In genomic region chr16:91647461-91648219, GRCm38 (mm10) we compare ENCODE assay signal across 8 mouse cellular contexts. TPM values are rescaled to one million over a fixed set of nuclear protein-coding genes. Genes with fewer than 3 reads are reported as not detected.
A peak's percentile ranks its signal among the peaks of the same experiment; 100 is the strongest.
DNase-seq lines count a peak whose midpoint lies in the region; ATAC-seq and TF ChIP-seq lines count a peak whose summit lies in the region.

Son (plus strand) TSS chr16:91647506.

- H3K79me2 ChIP-seq in heart, adult 2 months (replicated peaks; ENCODE audit: control insufficient read depth, insufficient read depth, low read length), result peaks cover 9% of the 10 kb centered on the region

- DNase-seq in 3T3-L1 (ENCODE audit: low read depth, low spot score), result peak; percentile 98
- DNase-seq in adrenal gland, postnatal 4 days (ENCODE audit: low spot score in 2 of 2), result peak; percentile 81 to 88
- peak; percentile 99 for DNase-seq in embryonic facial prominence, embryonic 14.5 days (ENCODE audit: low spot score)
- peak; percentile 92 to 98 for DNase-seq in heart, adult 2 months
- peak; percentile 96 to 97 for DNase-seq in kidney, adult 8-10 months
- DNase-seq in spleen, postnatal 10 days (ENCODE audit: low spot score in 2 of 2), result peak; percentile 93 to 96

- peak; percentile 98 for TF ChIP-seq POLR2A in heart, adult 2 months (IDR thresholded peaks at IDR 0.05; ENCODE audit: insufficient read depth, low read depth, low read length)

- H3K27me3 ChIP-seq in embryonic facial prominence, embryonic 14.5 days (replicated peaks; ENCODE audit: control insufficient read depth, insufficient read depth, low read length), result no peaks in the 10 kb centered on the region
- no peaks in the 10 kb centered on the region for H3K27me3 ChIP-seq in heart, adult 2 months (ENCODE audit: control insufficient read depth, insufficient read depth, low read length)
- no peaks in the 10 kb centered on the region for H3K27me3 ChIP-seq in limb, embryonic 13.5 days
- no peaks in the 10 kb centered on the region for H3K27me3 ChIP-seq in midbrain, embryonic 16.5 days (ENCODE audit: control insufficient read depth, insufficient read depth, low read depth, low read length)

- peaks cover 4% of the 10 kb centered on the region for H3K4me1 ChIP-seq in embryonic facial prominence, embryonic 14.5 days (ENCODE audit: control insufficient read depth, insufficient read depth, low read length)
- peaks cover 8% of the 10 kb centered on the region for H3K4me1 ChIP-seq in heart, adult 2 months (ENCODE audit: control insufficient read depth, insufficient read depth, low read length)
- peaks cover 18% of the 10 kb centered on the region for H3K4me1 ChIP-seq in limb, embryonic 13.5 days
- peaks cover 22% of the 10 kb centered on the region for H3K4me1 ChIP-seq in midbrain, embryonic 16.5 days (ENCODE audit: control insufficient read depth, insufficient read depth, low read length)

- peak within 1 kb of the TSS; percentile 89 for H3K9ac ChIP-seq in embryonic facial prominence, embryonic 14.5 days (ENCODE audit: low read depth, low read length)
- peak within 1 kb of the TSS; percentile 93 for H3K9ac ChIP-seq in heart, adult 2 months (ENCODE audit: low read depth, low read length)
- H3K9ac ChIP-seq in limb, embryonic 13.5 days, result peak within 1 kb of the TSS; percentile 89
- peak within 1 kb of the TSS; percentile 86 for H3K9ac ChIP-seq in midbrain, embryonic 16.5 days (ENCODE audit: low read depth, low read length)

- no peak for TF ChIP-seq CTCF in heart, adult 2 months (IDR thresholded peaks at IDR 0.05)

- H3K4me2 ChIP-seq in embryonic facial prominence, embryonic 14.5 days (ENCODE audit: low read depth, low read length), result peak within 1 kb of the TSS; percentile 76
- peak within 1 kb of the TSS; percentile 87 for H3K4me2 ChIP-seq in limb, embryonic 13.5 days (replicated peaks)
- peak within 1 kb of the TSS; percentile 69 for H3K4me2 ChIP-seq in midbrain, embryonic 16.5 days (ENCODE audit: low read length)

- ATAC-seq in embryonic facial prominence, embryonic 14.5 days (ENCODE audit: low read depth), result peak; percentile 96
- ATAC-seq in limb, embryonic 13.5 days (ENCODE audit: low FRiP score, low read depth), result peak; percentile 96
- peak; percentile 98 for ATAC-seq in midbrain, embryonic 16.5 days

- H3K4me3 ChIP-seq in embryonic facial prominence, embryonic 14.5 days (ENCODE audit: low read depth, low read length), result peak within 1 kb of the TSS; percentile 77
- H3K4me3 ChIP-seq in heart, adult 2 months, result peak within 1 kb of the TSS; percentile 75
- H3K4me3 ChIP-seq in limb, embryonic 13.5 days, result peak within 1 kb of the TSS; percentile 75
- H3K4me3 ChIP-seq in midbrain, embryonic 16.5 days (ENCODE audit: low read depth, low read length), result peak within 1 kb of the TSS; percentile 86

- H3K36me3 ChIP-seq in embryonic facial prominence, embryonic 14.5 days (ENCODE audit: control insufficient read depth, insufficient read depth, low read length), result peaks cover 25% of the 10 kb centered on the region
- peaks cover 17% of the 10 kb centered on the region for H3K36me3 ChIP-seq in heart, adult 2 months (ENCODE audit: control insufficient read depth, insufficient read depth, low read length)
- H3K36me3 ChIP-seq in limb, embryonic 13.5 days, result peaks cover 19% of the 10 kb centered on the region
- H3K36me3 ChIP-seq in midbrain, embryonic 16.5 days (ENCODE audit: control insufficient read depth, insufficient read depth, low read length), result peaks cover 7% of the 10 kb centered on the region

- intact Hi-C loops in heart, adult 2 months (cut with DNase I), result loop anchor here (2.0 to 10.0 kb wide), 4 partner anchors 15 to 283 kb away; partner anchors contain the start of genes Donson and Tmem50b

- under 1% methylated on average over 62 of the region's 70 CpGs for WGBS in embryonic facial prominence, embryonic 14.5 days
- WGBS in heart, adult 2 months, result under 1% methylated on average over 68 of the region's 70 CpGs
- under 1% methylated on average over 69 of the region's 70 CpGs for WGBS in limb, embryonic 13.5 days
- WGBS in midbrain, embryonic 16.5 days, result under 1% methylated on average over 67 of the region's 70 CpGs

- H3K27ac ChIP-seq in embryonic facial prominence, embryonic 14.5 days (replicated peaks; ENCODE audit: low read depth, low read length), result peak within 1 kb of the TSS; percentile 97
- H3K27ac ChIP-seq in heart, adult 2 months, result peak within 1 kb of the TSS; percentile 99
- peak within 1 kb of the TSS; percentile 98 for H3K27ac ChIP-seq in limb, embryonic 13.5 days
- H3K27ac ChIP-seq in midbrain, embryonic 16.5 days (ENCODE audit: low read length), result peak within 1 kb of the TSS; percentile 96

- no peaks in the 10 kb centered on the region for H3K9me3 ChIP-seq in embryonic facial prominence, embryonic 14.5 days (ENCODE audit: control insufficient read depth, low read length)
- no peaks in the 10 kb centered on the region for H3K9me3 ChIP-seq in limb, embryonic 13.5 days
- H3K9me3 ChIP-seq in midbrain, embryonic 16.5 days (replicated peaks; ENCODE audit: control insufficient read depth, low read length, poor library complexity, severe bottlenecking), result no peaks in the 10 kb centered on the region

- peak; percentile 83 for TF ChIP-seq EP300 in heart, adult 2 months (IDR thresholded peaks at IDR 0.05; ENCODE audit: insufficient read depth, low read depth, low read length)

RNA-seq across cellular contexts. Expression of gene Son, which starts in this region (rescaled TPM):
- 100 to 1,000 TPM; 265 to 299 TPM for total RNA-seq in adrenal gland, postnatal 4 days (2021)
- 145 and 157 TPM in 2 replicates for polyA plus RNA-seq in embryonic facial prominence, embryonic 14.5 days (2014; fragmentation: Nextera tagmentation; extraction: Ambion mirVana)
- total RNA-seq in heart, adult 2 months (2021), result 100 to 1,000 TPM; 134 to 135 TPM
- polyA plus RNA-seq in heart, adult 2 months (2012; rRNA removed), result 111 and 218 TPM in 2 replicates
- 154 and 161 TPM in 2 replicates for polyA plus RNA-seq in limb, embryonic 13.5 days (2015; fragmentation: Nextera tagmentation; extraction: Ambion mirVana)
- polyA plus RNA-seq in midbrain, embryonic 16.5 days (2015; fragmentation: Nextera tagmentation; extraction: Ambion mirVana), result 98.4 and 115 TPM in 2 replicates

Comparison
In these comparisons a context has a peak if more than half of its experiments do, and no peak if none do; other contexts are left out.
1. Peak in every context shown above with its lines: DNase-seq, ATAC-seq, H3K4me3 ChIP-seq and H3K27ac ChIP-seq.